Mouse (Mus musculus): ENCODE data around the gene Acoxl. TPM values are rescaled to one million over a fixed set of nuclear protein-coding genes. Genes with fewer than 3 reads are reported as not detected.

Acoxl gene
- polyA plus RNA-seq, 1 experiment: not detected

DNA sequence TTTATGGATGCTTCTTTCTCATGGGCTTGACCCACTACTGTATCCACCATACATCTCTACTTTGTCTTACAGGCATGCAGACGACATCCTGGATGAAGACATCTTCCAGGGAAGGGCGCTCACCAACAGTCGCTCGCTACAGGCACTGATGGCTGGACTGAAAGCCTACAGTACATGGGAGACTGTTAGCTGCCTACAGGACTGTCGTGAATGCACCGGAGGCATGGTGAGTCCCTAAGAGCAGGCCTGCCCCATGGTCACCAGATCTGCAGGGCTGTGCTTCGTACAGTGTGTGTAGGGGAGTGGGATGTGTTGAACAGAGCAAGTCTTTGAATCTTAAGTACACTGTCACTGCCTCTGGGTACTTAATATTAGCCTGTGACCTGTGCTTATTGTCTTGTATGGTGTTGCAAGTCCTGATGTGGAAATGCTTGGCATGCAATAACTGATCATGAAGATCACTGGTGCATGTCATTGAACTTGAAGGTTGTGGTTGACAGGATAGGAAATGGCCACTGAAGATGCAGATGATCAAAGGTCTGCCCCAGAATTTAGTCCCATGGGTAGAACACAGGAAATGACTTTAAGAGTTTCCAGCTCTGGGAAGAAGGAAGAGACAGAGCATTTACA, 140.0 kb downstream of the Acoxl start:
- TF ChIP-seq POLR2A (IDR thresholded peaks at IDR 0.05; ENCODE audit: extremely low read depth, insufficient read depth, low read length) (no peak), CTCF (IDR thresholded peaks at IDR 0.05; ENCODE audit: extremely low read depth, insufficient read depth, low read length) (no peak)
- H3K27ac ChIP-seq (ENCODE audit: insufficient read depth, low read length): no peak overlapping the region

DNA sequence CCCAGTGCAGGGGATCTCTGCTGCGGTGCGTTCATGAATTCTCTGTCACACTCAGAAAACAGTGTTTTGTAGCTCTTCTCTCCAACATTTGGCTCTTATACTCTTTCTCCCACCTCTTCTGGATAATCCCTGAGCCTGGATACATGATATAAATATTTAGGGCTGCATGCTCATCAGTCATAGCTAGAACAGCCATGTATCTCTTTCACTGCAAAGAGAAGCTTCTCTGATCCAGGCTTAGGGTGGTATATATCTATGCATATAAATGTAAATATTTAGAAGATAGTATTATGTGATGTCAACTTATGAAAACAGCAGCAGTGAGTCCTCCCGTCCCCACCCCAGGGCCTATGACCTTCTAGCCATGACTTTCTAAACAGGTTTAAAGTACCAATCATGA, 143.9 kb downstream of the Acoxl start:
- Histone ChIP-seq H3K27ac (ENCODE audit: insufficient read depth, low read length) (no peak overlapping the region), H3K4me1 (ENCODE audit: control insufficient read depth, insufficient read depth, low read length) (no peaks in the 10 kb centered on the region)
- no peak for TF ChIP-seq POLR2A (IDR thresholded peaks at IDR 0.05; ENCODE audit: extremely low read depth, insufficient read depth, low read length)
- TF ChIP-seq CTCF (IDR thresholded peaks at IDR 0.05; ENCODE audit: extremely low read depth, insufficient read depth, low read length): no peak

More for the DNA sequence above, 140.0 kb downstream of the Acoxl start:
- Histone ChIP-seq H3K4me1 (ENCODE audit: control insufficient read depth, insufficient read depth, low read length) (no peaks in the 10 kb centered on the region), H3K4me3 (ENCODE audit: insufficient read depth, low read length) (no peak overlapping the region)

DNA sequence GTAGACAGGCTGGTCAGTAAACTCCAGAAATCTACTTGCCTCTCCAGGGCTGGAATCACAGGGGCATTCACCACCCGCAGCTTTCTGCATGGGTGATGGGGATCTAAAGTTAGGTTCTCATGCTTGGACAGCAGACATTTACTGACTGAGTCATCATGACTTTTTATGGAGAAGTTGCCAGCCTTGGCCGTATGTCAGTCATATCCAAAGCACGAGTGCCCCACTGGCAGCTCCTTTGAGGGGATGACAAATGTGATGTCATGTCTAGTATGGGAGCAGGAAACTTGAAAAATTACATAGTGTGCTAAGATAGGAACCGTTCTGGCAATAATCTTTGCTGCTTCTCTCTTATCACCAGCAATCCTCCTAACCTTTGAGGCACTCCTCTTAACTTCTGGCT, 144.6 kb downstream of the Acoxl start:
- H3K27ac ChIP-seq (ENCODE audit: insufficient read depth, low read length): no peak overlapping the region
- TF ChIP-seq CTCF (IDR thresholded peaks at IDR 0.05; ENCODE audit: extremely low read depth, insufficient read depth, low read length) (no peak), POLR2A (IDR thresholded peaks at IDR 0.05; ENCODE audit: extremely low read depth, insufficient read depth, low read length) (no peak)
- no peaks in the 10 kb centered on the region for H3K4me1 ChIP-seq (ENCODE audit: control insufficient read depth, insufficient read depth, low read length)
- no peak overlapping the region for H3K4me3 ChIP-seq (ENCODE audit: insufficient read depth, low read length)

More for the DNA sequence above, 143.9 kb downstream of the Acoxl start:
- no peak overlapping the region for H3K4me3 ChIP-seq (ENCODE audit: insufficient read depth, low read length)

DNA sequence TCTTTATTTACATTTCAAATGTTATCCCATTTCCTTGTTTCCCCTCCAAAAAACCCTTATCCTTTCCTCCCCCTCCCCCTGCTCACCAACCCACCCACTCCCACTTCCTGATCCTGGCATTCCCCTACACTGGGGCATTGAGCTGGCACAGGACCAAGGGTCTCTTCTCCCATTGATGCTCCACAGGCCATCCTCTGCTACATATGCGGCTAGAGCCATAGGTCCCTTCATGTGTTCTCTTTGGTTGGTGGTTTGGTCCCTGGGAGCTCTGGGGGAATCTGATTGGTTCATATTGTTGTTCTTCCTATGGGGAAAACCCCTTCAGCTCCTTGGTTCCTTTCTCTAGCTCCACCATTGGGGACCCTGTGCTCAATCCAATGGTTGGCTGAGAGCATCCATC, 145.3 kb downstream of the Acoxl start:
- no peak overlapping the region for H3K27ac ChIP-seq (ENCODE audit: insufficient read depth, low read length)
- TF ChIP-seq POLR2A (IDR thresholded peaks at IDR 0.05; ENCODE audit: extremely low read depth, insufficient read depth, low read length) (no peak), CTCF (IDR thresholded peaks at IDR 0.05; ENCODE audit: extremely low read depth, insufficient read depth, low read length) (no peak)
- no peak overlapping the region for H3K4me3 ChIP-seq (ENCODE audit: insufficient read depth, low read length)
- no peaks in the 10 kb centered on the region for H3K4me1 ChIP-seq (ENCODE audit: control insufficient read depth, insufficient read depth, low read length)

DNA sequence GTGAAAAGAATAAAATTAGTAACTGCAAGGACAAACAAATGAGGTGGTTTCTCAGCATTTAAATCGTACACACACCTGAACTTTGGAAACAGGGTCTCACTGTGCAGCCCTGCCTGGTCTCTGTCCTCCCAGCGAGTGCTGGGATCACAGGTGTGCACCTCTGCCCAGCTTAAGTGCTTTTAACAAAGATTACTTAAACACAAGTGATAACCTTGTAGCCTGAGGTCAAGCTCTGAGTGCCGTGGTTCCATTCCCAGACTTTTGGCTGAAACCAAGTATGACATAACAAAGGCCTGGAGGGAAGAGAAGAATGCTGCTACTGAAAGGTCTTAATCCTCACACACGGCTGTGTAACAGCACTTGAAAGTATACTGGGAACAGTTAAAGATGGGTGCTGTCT, 149.0 kb downstream of the Acoxl start:
- TF ChIP-seq CTCF (IDR thresholded peaks at IDR 0.05; ENCODE audit: extremely low read depth, insufficient read depth, low read length): no peak
- TF ChIP-seq POLR2A (IDR thresholded peaks at IDR 0.05; ENCODE audit: extremely low read depth, insufficient read depth, low read length): no peak
- Histone ChIP-seq H3K27ac (ENCODE audit: insufficient read depth, low read length) (no peak overlapping the region), H3K4me1 (ENCODE audit: control insufficient read depth, insufficient read depth, low read length) (no peaks in the 10 kb centered on the region), H3K4me3 (ENCODE audit: insufficient read depth, low read length) (no peak overlapping the region)

DNA sequence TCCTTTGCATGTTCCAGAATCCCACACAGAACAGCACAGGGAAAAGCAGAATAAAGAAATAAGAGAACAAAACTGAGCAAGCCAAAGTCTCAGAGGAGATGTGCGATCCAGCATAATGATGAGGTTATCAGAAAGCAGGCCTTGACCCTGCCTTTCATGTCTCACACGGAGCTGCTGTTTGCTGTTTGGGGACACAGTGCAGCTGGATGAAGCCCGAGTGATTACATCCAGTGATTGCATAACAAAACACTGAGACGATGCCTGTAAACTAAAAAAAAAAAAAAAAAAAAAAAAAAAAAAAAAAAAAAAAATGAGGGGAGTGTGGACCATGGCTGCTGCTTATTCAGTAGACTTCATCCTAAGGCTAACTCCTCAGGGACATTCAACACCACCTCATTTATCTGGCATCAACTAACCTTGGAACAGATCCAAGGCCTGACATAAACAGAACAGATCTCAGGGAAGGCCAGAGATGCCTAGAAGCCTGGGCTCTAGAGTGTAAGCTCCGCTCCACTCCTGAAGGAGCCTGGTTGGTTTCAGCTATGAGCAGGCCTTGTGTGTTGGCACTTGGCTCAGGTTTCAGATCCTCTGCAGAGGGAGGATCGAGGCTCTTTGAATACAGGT, 152.3 kb downstream of the Acoxl start:
- TF ChIP-seq POLR2A (IDR thresholded peaks at IDR 0.05; ENCODE audit: extremely low read depth, insufficient read depth, low read length) (no peak), CTCF (IDR thresholded peaks at IDR 0.05; ENCODE audit: extremely low read depth, insufficient read depth, low read length) (no peak)
- H3K4me3 ChIP-seq (ENCODE audit: insufficient read depth, low read length): no peak overlapping the region

DNA sequence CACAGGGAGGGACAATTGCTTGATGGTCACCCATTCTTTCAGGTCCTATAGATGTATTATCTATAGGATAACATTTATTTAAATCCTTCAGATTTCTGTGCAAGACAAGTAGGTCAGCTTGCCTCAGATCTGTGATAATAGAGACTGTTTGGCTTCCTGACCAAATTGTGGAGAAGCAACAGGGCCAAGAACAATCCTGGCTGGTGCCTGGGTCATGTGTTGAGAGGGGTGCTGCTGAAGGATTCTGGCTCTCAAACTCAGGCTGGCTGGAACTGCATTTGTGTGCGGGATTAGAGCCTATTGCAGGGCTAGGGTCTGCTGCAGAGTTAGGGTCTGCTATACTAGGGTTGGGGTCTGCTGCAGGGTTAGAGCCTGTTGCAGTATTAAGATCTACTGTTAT, 153.0 kb downstream of the Acoxl start:
- TF ChIP-seq POLR2A (IDR thresholded peaks at IDR 0.05; ENCODE audit: extremely low read depth, insufficient read depth, low read length): no peak
- no peak for TF ChIP-seq CTCF (IDR thresholded peaks at IDR 0.05; ENCODE audit: extremely low read depth, insufficient read depth, low read length)
- Histone ChIP-seq H3K27ac (ENCODE audit: insufficient read depth, low read length) (no peak overlapping the region), H3K4me3 (ENCODE audit: insufficient read depth, low read length) (no peak overlapping the region), H3K4me1 (ENCODE audit: control insufficient read depth, insufficient read depth, low read length) (no peaks in the 10 kb centered on the region)

More for the DNA sequence above, 152.3 kb downstream of the Acoxl start:
- Histone ChIP-seq H3K4me1 (ENCODE audit: control insufficient read depth, insufficient read depth, low read length) (no peaks in the 10 kb centered on the region), H3K27ac (ENCODE audit: insufficient read depth, low read length) (no peak overlapping the region)

DNA sequence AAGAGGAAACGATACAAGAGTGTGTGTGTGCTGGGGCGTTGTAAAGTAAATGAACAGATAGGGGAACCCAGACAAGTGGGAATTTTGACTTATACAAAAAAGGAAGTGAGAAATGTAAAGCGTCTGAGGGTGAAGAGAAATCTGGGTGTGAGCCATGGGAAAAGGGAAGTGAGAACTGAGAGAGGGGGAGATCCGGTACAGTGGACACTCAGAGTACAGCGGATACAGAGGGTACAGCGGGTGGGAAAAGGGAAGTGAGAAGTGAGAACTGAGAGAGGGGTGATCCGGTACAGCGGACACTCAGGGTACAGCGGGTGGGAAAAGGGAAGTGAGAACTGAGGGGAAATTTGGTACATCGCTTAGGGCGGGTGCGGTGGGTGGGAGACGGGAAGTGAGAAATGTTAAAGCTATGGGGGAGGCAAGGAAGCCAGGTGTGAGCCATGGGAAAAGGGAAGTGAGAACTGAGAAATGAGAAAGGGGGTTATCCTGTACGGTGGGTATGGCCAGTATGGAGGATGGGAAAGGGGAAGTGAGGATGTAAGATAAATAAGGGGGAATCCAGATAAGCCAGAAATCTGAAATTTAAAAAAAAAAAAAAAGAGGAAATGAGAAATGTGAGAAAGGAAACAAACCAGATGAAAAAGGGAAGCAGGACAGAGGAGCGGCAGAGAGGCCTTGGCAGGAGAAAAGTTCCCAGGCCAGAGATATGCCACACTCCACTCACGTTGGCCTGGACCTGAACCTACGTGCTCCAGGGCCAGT, 170.2 kb downstream of the Acoxl start:
- Histone ChIP-seq H3K4me3 (ENCODE audit: insufficient read depth, low read length) (no peak overlapping the region), H3K27ac (ENCODE audit: insufficient read depth, low read length) (no peak overlapping the region), H3K4me1 (ENCODE audit: control insufficient read depth, insufficient read depth, low read length) (no peaks in the 10 kb centered on the region)
- TF ChIP-seq CTCF (IDR thresholded peaks at IDR 0.05; ENCODE audit: extremely low read depth, insufficient read depth, low read length) (no peak), POLR2A (IDR thresholded peaks at IDR 0.05; ENCODE audit: extremely low read depth, insufficient read depth, low read length) (no peak)

DNA sequence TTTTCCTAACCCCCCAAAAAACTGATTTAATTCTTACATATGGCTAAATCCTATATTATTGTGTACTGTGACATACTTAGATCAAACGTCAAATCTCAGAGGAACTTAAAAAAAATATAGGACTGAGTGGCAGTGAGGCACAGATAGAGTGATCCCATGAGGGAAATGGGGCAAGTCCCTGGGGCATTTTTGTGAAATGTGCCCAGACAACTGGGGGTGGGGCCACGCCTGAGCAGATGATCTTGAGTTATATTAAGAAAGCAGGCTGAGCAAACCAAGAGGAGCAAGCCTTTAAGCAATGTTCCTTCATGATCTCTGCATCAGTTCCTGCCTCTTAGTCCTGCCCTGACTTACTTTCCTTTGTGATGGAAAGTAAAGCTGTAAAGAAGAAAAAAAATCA, 175.9 kb downstream of the Acoxl start:
- TF ChIP-seq POLR2A (IDR thresholded peaks at IDR 0.05; ENCODE audit: extremely low read depth, insufficient read depth, low read length) (no peak), CTCF (IDR thresholded peaks at IDR 0.05; ENCODE audit: extremely low read depth, insufficient read depth, low read length) (no peak)
- Histone ChIP-seq H3K27ac (ENCODE audit: insufficient read depth, low read length) (no peak overlapping the region), H3K4me1 (ENCODE audit: control insufficient read depth, insufficient read depth, low read length) (no peaks in the 10 kb centered on the region), H3K4me3 (ENCODE audit: insufficient read depth, low read length) (no peak overlapping the region)

All from cortical plate, adult 2 months (tissue).